ENCODE assay signal across 27 mouse cellular contexts in the genomic region with DNA sequence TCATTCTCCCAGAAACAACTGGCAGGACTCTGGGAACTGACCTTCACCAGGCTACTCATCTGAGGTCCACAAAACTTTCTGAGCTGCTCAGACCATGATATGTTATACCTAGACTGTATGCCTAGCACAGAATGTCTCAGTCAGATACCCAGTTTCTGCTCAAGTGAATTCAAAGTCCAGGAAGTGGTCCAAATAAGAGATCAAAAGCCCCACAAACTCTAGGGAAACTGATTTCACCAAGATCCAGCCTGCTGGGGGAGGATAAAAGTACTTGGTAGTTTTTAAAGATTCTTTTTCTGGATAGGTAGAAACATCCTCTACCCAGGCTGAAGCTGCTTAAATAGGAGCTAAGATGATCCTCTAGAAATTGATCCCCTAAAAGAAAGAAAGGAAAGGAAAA. TPM values are rescaled to one million over a fixed set of nuclear protein-coding genes. Genes with fewer than 3 reads are reported as not detected.
A peak's percentile ranks its signal among the peaks of the same experiment; 100 is the strongest.
DNase-seq lines count a peak whose midpoint lies in the region; ATAC-seq and TF ChIP-seq lines count a peak whose summit lies in the region.
"Had no signal": no experiment of that assay in that cellular context is flagged by ENCODE, and none has a peak within 500 bp of the region (broad histone marks: within the 10 kb centered on the region; RNA-seq: fewer than 3 reads in every experiment).

No protein-coding gene starts in this region.

- peak; percentile 77 for ATAC-seq in CD4-positive, CD25-positive, alpha-beta regulatory T cell, adult 4 months
- ATAC-seq in activated CD4-positive, CD25-positive, alpha-beta regulatory T cell, adult 4 months, result peak; percentile 64
- ATAC-seq: forebrain, embryonic 14.5 days; forebrain, embryonic 16.5 days had no signal

- no peaks in the 10 kb centered on the region for H3K36me3 ChIP-seq in kidney, adult 2 months (ENCODE audit: control insufficient read depth, insufficient read depth, low read length)
- H3K36me3 ChIP-seq: embryonic facial prominence, embryonic 13.5 days; embryonic facial prominence, embryonic 15.5 days; forebrain, embryonic 10.5 days; forebrain, embryonic 12.5 days had no signal

- no peak overlapping the region for H3K27ac ChIP-seq in kidney, adult 2 months (ENCODE audit: insufficient read depth, low read depth, low read length)
- H3K27ac ChIP-seq: embryonic facial prominence, embryonic 13.5 days; embryonic facial prominence, embryonic 15.5 days; forebrain, embryonic 10.5 days; forebrain, embryonic 12.5 days had no signal

- H3K27me3 ChIP-seq in kidney, adult 2 months (replicated peaks; ENCODE audit: control insufficient read depth, insufficient read depth, low read length), result no peaks in the 10 kb centered on the region
- H3K27me3 ChIP-seq: embryonic facial prominence, embryonic 13.5 days; embryonic facial prominence, embryonic 15.5 days; forebrain, embryonic 12.5 days had no signal

- no peaks in the 10 kb centered on the region for H3K4me1 ChIP-seq in kidney, adult 2 months (ENCODE audit: control insufficient read depth, insufficient read depth, low read length)
- H3K4me1 ChIP-seq: embryonic facial prominence, embryonic 13.5 days; embryonic facial prominence, embryonic 15.5 days; forebrain, embryonic 12.5 days had no signal

- no peak overlapping the region for H3K4me3 ChIP-seq in kidney, adult 2 months (ENCODE audit: insufficient read depth, low read depth, low read length)
- H3K4me3 ChIP-seq: embryonic facial prominence, embryonic 13.5 days; embryonic facial prominence, embryonic 15.5 days; erythroblast, embryonic 14.5 days; forebrain, embryonic 10.5 days; forebrain, embryonic 12.5 days had no signal

- no peak for TF ChIP-seq CTCF in kidney, adult 2 months (conservative IDR thresholded peaks at IDR 0.05; ENCODE audit: insufficient read depth, insufficient read length, low read depth, low read length)

- peak; percentile 35 for DNase-seq in thymus, postnatal 0 days (ENCODE audit: low spot score)
- no peak for DNase-seq in thymus, postnatal 36 days
- peak; percentile 43 for DNase-seq in naive thymus-derived CD4-positive, alpha-beta T cell, adult 2 months (ENCODE audit: low read depth)
- no peak for DNase-seq in adrenal gland, postnatal 25 days
- no peak for DNase-seq in kidney, adult 2 months
- DNase-seq in kidney, adult 11 months, result no peak
- DNase-seq: adrenal gland, adult 2 months; adrenal gland, postnatal 10 days; adrenal gland, postnatal 36 days; B cell, adult 2 months; cerebellum, adult 11-12 months; cerebellum, adult 2 months; cerebellum, adult 9-10 months; cerebellum, postnatal 10 days; cerebellum, postnatal 25 days had no signal

- no peak for TF ChIP-seq POLR2A in kidney, adult 2 months (IDR thresholded peaks at IDR 0.05; ENCODE audit: low read depth, low read length)

RNA-seq across cellular contexts. Expression of a gene that starts 9.6 kb away (rescaled TPM):
- 0.39 TPM in 1 of 2 replicates, not detected in the other for polyA plus RNA-seq in thymus, postnatal 0 days (2015; fragmentation: Nextera tagmentation; extraction: Ambion mirVana)
- not detected for polyA plus RNA-seq in CD4-positive, CD25-positive, alpha-beta regulatory T cell, adult 4 months (2017; shearing (Covaris generic))
- polyA plus RNA-seq in activated CD4-positive, CD25-positive, alpha-beta regulatory T cell, adult 4 months (2017; shearing (Covaris generic)), result not detected
- total RNA-seq in adrenal gland, postnatal 25 days (2021), result not detected in 2 replicates
- not detected in 2 replicates for polyA plus RNA-seq in kidney, adult 2 months (2012; rRNA removed)
- total RNA-seq: adrenal gland, adult 2 months; adrenal gland, postnatal 10 days; adrenal gland, postnatal 36 days; ES-E14; MEL had no signal
- polyA plus RNA-seq: adrenal gland, adult 2 months; cerebellum, adult 2 months; cortical plate, adult 2 months; erythroblast, embryonic 14.5 days; forebrain, embryonic 10.5 days; forebrain, embryonic 14.5 days; forebrain, embryonic 16.5 days had no signal

Comparison
In these comparisons a context has a peak if more than half of its experiments do, and no peak if none do; other contexts are left out.
1. DNase-seq: peak in thymus, postnatal 0 days (single experiment) and naive thymus-derived CD4-positive, alpha-beta T cell, adult 2 months (single experiment); none in thymus, postnatal 36 days (0 of 2), adrenal gland, postnatal 25 days (single experiment), kidney, adult 2 months (single experiment) and kidney, adult 11 months (single experiment).